Mouse (Mus musculus): ENCODE measurements around the gene Mdm1. TPM values are rescaled to one million over a fixed set of nuclear protein-coding genes. Genes with fewer than 3 reads are reported as not detected.
A peak's percentile ranks its signal among the peaks of the same experiment; 100 is the strongest.

Gene Mdm1
- total RNA-seq (2021), result 15.7 and 17.6 TPM in 2 replicates
- long read RNA-seq, experiment 1, partial matches to known transcripts, result 4 of 15 reads
- long read RNA-seq, experiment 1, other reads (novel, unspliced or antisense), result 3 of 15 reads
- long read RNA-seq, experiment 2, transcript Mdm1-204 (14 exons, 2,022 nt), result major isoform, 5 of 10 reads
- long read RNA-seq, experiment 2, partial matches to known transcripts, result 0 of 10 reads
- long read RNA-seq, experiment 2, other reads (novel, unspliced or antisense), result 2 of 10 reads

DNA sequence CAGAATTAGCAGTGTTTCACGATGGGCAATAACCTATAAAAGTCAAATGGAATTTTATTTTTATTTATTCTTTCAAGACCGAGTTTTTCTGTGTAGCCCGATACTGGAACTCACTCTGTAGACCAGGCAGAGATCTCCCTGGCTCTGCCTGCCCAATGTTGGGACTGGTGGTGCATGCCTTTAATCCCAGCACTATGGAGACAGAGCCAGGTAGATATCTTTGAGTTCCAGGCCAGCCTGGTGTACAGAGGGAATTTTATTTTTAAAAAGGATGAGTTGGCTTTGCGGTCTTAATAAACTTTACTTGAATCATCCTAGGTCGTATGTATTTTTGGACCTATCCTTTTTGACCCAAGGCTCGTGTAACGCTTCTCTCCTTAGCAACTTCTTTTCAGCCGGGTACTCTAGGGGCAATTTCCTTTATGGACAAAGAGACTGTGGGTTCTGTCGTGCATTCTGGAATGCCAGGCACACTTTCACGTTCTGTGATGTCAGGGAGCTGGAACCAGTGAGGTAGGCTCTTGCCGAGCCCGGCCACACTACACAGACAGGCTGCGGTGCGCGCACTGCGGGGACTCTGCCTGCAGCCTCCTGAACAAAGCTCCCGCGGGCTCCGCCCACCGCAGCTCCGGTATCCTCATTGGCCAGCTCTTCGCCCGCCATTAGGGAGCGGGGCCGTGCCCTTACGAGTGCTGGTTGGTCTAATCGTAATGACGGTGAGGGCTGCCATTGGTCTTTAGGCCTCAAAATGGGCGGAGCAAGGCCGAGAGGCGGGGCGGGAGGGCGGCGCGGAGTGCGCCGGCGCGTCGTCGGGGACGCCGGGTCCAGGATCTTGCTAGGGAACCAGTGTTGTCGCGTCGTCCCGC is at the start of gene Mdm1:
Gene Mdm1 (plus strand): TSS at position 794 of the 866 bp plus-strand sequence.
- peak; percentile 99 for DNase-seq

DNA sequence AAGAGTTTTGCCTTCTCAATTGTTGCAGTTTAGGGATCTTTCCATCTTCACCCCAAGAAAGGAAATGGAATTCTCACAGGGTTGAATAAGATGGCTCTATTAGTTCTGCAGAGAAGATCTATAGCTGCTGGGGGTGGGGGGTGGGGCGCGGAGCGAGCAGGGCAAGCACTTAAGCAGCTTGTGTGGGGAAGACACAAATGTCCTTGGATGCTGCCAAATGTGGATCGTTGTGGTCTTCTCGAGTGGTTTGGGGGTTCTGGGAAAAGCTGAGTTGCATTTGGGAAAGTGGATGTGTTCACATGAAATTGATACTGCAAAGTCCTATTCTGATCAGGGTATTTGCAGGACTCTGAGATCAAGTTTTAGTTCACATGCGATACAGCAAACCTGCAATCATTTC is 48.9 kb upstream of the Mdm1 start:
- no peak for DNase-seq

DNA sequence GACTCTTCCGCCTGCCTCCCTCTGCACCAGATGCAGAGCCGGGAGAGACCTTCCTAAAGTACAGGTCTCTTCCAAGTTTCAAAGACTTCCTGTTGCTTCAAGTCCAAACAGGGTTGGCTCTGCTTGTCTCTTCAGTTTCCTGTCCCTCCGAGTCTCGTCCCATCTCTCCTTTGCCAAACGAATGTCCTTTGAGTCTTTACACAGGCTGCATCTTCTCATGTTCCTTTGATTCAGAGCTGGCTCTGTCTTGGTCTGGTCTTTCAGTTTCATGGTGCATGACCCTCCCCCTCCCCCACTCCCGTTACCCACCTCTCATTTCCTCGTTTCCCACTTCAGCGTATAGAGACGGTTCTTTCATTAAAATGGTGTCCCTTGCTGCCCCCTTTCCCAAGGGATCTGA is 47.9 kb upstream of the Mdm1 start:
- no peak for DNase-seq

DNA sequence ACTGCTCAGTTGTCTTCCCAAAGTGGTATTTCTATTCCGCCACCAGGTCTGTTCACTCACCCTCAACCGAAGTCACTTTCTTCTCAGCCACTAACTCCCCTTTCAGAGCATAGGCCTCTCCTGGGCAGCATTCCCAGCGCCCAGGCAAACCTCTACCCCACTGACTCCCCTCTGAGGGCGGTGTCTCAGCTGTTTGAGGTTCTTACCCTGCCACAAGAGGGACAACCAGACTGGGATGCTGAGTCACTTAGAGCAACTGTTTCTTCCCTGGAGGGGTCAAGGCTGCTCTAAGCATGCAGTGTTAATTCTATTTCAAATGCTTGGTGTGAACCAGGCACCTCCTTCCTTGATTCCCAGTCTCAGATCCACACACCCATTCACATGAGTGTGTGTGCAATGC is 46.8 kb upstream of the Mdm1 start:
- DNase-seq, result no peak

DNA sequence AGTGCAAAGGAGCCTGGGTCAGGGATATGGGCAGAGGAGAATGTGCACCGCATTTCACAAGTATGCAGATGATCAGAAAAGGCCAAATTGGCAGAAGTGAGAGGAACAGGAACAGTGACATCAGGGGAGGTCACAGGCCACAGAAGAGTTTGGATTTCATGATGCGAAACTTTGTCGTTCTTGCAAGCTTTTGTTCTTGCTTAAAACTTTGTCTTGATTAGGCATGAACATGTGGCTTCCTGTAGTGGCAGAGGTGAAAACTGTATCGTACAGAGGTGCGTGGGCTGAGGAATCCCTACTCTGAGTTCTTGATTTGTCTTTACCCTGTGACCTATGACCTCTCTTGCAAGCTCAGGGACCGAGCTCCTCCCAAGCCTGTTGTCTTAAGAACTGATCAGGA is 45.4 kb upstream of the Mdm1 start:
- no peak for DNase-seq

DNA sequence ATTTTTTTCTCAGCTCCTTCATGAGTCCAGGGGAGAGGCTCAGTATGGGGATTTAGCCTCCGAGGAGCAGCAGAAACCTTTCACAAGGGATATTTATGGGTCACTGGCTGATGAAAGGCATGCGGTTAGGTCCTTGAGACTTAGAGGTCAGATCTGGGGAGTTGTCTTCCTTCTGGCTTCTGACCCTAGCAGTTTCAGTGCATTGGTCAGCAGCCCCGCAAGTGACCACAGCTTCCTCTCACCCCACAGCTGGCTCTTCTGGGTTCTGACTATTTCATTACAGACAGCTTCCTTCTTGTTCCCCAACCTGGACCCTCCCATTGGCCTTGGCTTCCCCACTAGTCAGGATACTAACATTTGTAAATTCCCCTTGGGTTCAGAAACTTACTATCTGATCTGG is 43.7 kb upstream of the Mdm1 start:
- DNase-seq, result no peak

DNA sequence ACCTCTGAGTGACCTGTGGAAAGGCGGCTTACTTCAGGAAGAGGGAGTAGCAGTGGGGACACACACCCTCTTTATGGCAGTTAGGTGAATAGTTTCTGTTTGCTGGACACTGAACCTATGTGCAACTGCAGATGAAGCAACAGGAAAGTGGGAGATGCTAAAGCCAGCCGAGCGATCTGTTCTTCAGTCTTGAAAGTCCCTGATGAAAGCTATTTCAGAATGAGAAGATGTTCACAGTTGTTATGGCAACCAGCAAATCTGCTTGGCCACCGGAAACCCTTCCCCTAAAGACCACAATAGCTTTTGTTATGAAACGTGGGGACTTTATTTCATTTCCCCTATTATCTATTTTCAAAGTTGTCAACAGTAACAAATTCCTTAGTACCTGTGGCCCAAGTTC is 41.0 kb upstream of the Mdm1 start:
- no peak for DNase-seq

DNA sequence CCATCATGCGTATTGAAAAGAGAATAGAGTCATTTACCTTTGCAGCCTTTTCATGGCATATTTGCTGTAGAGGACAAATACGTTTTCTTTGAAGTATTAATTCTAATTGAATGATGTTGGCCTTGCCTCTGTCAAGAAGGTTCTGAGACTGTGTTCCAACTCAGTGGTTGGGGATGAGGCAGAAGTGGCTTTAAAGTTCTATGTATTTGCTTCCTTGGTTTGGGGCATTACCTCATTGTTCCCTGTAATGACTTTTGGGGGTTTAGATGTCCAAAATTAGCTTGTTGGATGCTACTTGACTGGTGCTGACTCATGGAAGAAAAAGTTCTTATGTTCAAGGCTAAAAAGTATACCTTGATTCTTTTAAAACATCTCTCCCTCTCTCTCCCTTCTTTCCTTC is 40.6 kb upstream of the Mdm1 start:
- no peak for DNase-seq

DNA sequence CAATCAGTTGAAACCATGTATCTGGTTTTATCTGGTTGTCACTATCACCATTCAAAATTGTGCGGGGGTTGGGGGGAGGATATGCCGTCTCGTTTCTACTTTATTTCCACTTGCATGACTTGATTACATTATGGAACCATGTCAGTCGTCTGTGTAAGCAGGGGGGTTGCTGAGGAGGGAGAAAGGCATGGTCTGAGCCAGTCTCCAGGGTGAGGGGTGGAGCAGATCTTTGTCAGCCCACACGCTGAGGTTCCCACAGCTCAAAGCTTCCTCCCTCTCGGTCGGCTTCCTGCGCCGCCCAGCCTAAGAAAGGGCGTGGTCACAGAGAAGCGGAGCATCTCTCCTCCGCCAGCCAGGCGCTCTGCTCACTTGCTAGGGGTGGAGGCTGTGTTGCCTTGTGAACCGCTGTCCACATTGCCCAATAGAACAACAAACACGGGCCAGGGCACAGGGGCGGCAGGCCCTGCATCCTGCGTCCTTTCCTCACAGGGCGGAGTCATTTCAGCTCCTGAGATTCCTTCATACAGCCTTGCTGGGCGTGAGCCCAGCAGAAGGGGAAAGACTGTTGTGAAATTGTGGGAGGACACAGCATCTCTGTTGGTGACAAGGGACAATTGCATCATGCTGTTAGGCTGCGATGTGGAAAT is 38.5 kb upstream of the Mdm1 start:
- peak; percentile 92 for DNase-seq

DNA sequence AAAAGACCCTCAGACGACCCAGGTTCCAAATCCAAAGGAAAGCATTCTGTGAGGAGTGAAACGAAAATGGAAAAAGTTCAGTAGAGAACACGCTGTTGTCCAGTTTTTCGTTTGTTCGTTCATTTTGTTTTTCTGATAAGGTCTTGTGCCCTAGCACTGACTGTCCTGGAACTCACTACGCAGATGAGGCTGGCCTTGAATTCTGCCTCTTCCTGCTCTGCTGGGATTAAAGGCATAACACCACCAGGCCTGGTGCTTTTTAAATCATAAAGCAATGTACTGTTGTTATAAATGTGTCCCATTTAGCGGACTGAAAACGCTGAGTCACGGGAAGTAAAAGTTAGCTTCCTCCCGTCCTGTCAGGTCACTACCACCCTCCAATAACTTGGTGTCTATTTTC is 37.7 kb upstream of the Mdm1 start:
- DNase-seq, result no peak

DNA sequence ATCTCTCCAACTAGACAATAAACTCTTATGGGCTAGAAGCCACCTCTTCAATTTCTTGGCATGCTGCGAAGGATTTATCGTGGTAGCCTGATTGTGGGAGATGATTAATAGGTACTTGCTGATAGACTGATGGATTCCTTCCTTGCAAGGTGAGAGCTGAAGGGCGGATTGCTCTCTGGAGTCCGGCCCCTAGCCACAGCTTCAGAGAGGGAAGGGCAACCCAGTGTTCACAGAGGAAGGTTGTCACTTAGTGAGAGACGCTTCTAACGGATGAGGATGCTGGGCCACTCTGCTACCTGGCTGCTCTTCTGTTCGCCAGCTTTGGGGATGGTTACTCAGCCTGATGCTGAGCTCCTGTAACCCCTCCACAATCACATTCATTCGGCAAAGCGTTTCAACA is 34.6 kb upstream of the Mdm1 start:
- DNase-seq, result no peak

DNA sequence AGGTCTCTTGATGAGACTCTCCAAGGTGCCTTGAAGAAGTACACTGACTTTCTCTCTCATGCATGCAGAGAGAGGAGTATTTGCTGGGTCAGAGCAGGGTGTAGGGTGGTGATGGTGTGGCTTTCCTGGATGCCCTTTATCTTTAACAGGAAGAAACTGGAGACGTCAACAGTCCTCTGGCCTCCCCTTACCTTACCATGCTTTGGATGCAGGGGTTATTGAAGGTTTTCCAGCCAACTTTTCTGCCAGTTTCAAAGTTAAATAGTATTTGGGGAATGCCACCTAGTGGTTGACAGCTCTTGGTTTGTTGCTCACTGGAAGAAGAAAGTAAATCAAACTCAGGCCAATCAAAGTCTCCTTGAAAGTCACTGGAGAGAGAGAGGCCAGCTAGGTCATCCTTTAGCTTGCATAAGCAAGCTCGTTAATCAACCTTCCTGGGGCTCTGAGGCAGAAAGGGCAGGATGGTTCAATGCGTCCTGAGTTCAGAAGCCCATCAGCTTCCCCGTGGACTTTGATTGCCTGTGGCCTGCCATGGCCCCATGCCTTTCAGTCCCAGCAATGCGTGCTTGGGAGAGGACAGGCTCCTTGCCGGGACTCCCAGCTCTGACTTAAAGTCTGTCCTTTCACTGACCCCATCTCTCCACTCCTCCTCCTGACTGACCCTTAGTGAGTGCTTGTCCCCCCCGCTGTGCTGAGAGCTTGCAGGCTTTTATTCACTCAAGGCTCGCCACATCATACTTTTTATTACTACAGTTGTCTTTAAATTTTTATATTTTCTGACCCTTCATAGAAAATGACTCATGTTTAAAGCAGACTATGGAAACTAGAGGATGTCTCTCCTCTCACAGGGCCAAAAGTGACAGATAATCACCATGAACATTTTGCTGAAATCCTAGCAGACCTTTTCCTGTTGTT is 31.3 kb upstream of the Mdm1 start:
- peak; percentile 65 for DNase-seq

DNA sequence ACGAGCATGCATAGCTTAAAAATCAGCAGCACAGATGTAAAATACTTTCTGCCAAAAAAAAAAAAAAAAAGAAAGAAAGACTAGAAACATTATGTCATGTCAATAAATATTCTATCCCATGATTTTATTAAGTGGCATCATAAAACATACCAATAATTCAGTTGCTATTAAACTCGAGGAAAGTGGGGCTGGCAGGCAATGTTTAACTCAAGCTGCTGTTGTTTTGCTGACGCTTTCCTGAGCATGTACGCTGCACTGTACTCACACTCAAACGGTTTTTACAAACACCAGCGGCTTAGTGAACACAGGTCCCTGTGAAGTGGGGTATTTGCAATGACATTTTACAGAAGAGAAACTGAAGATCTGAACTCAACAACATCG is 30.7 kb upstream of the Mdm1 start:
- no peak for DNase-seq

DNA sequence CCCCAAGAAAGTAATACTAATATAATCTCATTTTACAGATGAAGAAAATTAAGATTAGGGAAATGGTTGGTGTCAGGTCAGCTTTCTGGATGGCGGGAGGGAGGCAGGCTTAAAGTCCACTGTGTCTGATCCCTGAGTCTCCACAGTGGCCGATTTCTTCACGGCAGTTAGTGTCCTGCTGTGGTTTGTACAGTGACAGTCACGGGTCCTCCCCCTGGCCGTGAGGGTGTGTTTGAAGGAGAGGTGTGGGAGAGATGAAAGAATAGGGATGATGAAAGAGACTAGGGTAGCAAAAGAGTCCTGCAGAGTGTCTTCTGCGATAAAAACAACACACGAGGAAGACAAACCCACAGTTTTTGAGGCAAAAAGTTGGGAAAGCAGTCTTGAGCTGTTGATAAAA is 30.0 kb upstream of the Mdm1 start:
- no peak for DNase-seq

DNA sequence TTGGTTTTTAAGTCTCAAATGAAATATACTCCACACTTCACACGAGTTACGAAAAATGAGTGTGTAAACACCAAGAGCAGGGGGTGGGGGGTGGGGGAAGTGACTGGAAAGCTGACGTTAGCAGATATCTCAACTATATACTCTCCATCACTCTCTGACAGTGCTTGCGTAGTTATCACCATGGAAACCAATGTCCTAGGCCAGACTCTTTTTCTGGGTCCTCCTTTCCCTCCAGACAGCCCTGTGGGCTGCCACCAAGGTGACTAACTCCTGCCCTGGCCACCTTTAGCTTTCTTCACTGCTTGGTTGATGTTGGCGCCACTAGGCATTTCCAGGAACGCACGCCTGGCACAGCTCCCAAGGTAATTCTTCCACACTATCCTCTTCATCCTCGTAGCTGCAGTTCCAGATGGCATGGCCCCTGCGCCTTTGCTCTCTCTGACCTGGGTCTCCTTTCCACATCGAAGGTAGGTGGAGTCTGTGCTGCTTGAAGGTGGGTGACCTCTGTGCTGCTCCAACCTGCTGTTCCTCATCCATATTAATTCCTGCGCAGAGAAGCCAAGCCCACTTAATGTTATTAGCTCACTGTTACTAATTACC is 29.2 kb upstream of the Mdm1 start:
- DNase-seq, result peak; percentile 44

DNA sequence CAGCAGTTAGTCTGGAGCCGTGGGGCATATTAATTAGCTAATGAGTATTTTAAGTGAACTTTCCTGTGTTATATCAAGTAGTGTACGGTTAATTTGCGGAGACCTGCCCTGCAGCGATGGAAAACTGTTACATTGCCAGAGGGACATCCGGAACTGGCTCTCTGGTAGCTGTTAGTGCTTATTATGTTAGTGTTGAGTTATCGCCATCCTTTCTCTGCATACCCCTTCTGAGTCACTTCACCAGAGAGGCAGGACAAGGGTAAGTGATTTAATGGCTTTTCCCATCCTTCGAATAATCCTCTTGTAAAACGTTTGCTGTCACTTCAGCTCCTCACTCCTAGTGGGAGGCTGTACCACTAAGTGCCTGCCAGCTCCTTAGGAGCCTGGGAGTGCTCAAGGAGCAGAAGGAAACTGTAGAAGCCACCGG is 28.3 kb upstream of the Mdm1 start:
- DNase-seq, result peak; percentile 21

DNA sequence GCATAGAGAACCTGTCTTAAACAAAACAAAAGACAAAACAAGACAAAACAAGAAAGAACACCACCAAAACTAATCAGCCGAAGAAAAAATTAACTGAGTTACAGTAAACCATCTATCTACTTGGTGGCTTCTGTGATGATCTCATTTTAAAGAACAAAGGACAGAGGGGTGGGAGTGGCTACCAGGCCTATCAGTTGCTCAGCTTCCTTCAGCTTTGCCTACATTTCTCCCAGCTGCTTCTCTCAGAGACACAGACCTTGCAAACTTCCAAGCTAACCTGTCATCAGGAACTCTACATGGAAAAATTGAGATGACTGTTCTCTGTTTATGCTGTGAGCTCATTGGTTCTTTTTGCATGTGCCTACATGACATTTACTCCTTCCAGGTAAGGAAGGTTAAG is 27.3 kb upstream of the Mdm1 start:
- DNase-seq, result no peak

DNA sequence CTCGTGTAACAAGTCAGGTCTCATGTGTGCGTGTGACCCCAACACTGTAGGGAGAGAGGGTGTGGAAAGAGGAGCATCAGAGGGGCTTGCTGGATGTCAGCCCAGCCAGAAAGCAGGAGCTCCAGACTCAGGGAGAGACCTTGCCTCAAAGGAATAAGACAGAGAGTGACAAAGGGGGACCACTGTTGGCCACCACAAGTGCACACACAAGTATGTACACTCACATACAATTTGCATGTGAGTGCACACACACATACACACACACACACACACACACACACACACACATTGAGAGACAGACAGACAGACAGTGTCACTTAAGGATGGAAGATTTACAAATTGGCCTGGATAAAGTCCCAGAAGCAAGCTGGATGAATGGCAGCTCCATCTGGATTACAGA is 25.2 kb upstream of the Mdm1 start:
- DNase-seq, result no peak

DNA sequence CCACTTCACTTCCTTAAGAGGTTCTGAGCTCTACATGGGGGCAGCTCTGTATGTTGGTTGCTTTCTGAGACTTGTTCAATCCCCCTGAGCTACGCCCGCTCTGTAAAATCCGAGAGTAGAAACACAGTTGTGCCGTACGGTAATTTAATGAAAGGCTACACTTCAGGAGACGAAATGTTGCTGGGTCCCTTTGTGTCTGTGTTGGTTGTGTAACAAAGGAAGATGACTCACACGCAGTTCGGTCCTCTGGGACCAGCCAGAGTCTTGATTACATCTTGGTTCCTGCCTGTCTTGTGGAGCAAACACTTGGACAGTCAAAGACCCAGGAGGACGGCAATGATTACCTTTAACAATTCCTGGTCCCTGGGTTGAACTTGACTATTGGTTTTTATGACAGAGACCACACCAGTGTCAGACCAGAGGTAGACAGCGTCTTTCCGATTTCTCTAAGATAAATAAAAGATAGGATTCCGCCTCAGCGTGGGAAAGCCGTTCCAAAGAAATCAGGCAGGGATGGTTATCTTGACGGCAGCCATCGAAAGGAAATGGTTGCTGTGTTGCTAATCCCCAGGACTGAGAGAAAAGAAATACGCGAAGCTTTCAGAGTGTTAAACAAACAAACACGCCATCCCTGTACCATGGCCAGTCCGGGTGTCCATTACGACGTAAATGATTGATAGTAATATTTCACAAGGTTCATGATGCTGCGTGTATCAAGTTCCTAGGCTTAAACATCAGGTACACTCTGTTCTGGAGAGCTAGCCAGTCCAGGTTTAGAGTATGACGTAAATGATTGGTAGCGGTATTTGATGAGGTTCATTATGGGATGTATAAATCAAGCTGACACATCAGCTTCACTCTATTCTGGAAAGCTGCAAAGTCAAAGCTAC is 20.3 kb upstream of the Mdm1 start:
- no peak for DNase-seq

DNA sequence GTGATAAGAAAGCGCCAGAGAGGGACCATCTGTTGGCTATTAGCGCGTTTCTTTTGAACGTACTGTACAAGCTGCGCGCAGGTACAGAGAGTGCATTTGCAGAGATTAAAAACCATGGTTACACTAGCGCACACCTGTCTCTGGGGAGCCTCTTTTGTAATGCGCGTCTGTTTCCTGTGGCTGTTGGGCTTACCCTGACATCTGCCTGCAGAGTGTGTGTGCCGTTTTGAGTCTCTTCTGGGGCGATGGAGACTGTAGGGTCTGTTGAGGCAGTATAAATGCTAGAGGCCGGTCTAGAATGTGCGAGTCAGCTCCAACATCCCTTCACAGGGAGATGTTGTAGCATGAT is 19.7 kb upstream of the Mdm1 start:
- DNase-seq, result peak; percentile 28

All from adrenal gland, postnatal 14 days (tissue).